Mouse (Mus musculus): ENCODE measurements around the gene Cdh18. TPM values are rescaled to one million over a fixed set of nuclear protein-coding genes. Genes with fewer than 3 reads are reported as not detected.
A peak's percentile ranks its signal among the peaks of the same experiment; 100 is the strongest.
"Not testable (repeated sequence)": the region's sequence is repeated elsewhere in the genome, so short reads cannot be mapped to it uniquely, and the experiment has no call there.

The Cdh18 gene
- total and polyA plus RNA-seq, 2 experiments: 0.18 to 0.28 TPM

- H3K4me1 ChIP-seq (ENCODE audit: control insufficient read depth, insufficient read depth, low read length): no peaks in the 10 kb centered on the region
- no peak for DNase-seq (ENCODE audit: extremely low read depth, low read depth, low spot score)
- no peak overlapping the region for H3K27ac ChIP-seq (replicated peaks; ENCODE audit: insufficient read depth, low read depth, low read length)
- H3K79me2 ChIP-seq (ENCODE audit: control insufficient read depth, insufficient read depth, low read length): no peaks in the 10 kb centered on the region
- H3K9ac ChIP-seq (ENCODE audit: low read depth, low read length): no peak overlapping the region
- H3K4me3 ChIP-seq (ENCODE audit: insufficient read depth, low read depth, low read length): no peak overlapping the region; the same call in 1 of the 2 replicates
- H3K36me3 ChIP-seq (ENCODE audit: control insufficient read depth, insufficient read depth, low read length): no peaks in the 10 kb centered on the region
- 19% methylated on average over 14 of the region's 14 CpGs for WGBS
- TF ChIP-seq POLR2A (IDR thresholded peaks at IDR 0.05; ENCODE audit: extremely low read depth, insufficient read depth, low read length): no peak
- TF ChIP-seq CTCF (IDR thresholded peaks at IDR 0.05; ENCODE audit: low read depth, low read length): no peak
- no peaks in the 10 kb centered on the region; the same call in 1 of the 2 replicates for H3K27me3 ChIP-seq (ENCODE audit: control insufficient read depth, insufficient read depth, low read length)
These were observed 486.9 kb downstream of the Cdh18 start for GRCm38 (mm10) chr15:23035551-23036207.

GRCm38 (mm10) chr15:23036208-23037065 is 487.6 kb downstream of the Cdh18 start:
- Histone ChIP-seq H3K27me3 (ENCODE audit: control insufficient read depth, insufficient read depth, low read length) (no peaks in the 10 kb centered on the region; the same call in 1 of the 2 replicates), H3K36me3 (ENCODE audit: control insufficient read depth, insufficient read depth, low read length) (no peaks in the 10 kb centered on the region), H3K4me3 (ENCODE audit: insufficient read depth, low read depth, low read length) (no peak overlapping the region; the same call in 1 of the 2 replicates), H3K4me1 (ENCODE audit: control insufficient read depth, insufficient read depth, low read length) (no peaks in the 10 kb centered on the region), H3K79me2 (ENCODE audit: control insufficient read depth, insufficient read depth, low read length) (no peaks in the 10 kb centered on the region), H3K9ac (ENCODE audit: low read depth, low read length) (no peak overlapping the region), H3K27ac (replicated peaks; ENCODE audit: insufficient read depth, low read depth, low read length) (no peak overlapping the region)
- DNase-seq (ENCODE audit: extremely low read depth, low read depth, low spot score): peak; percentile 19
- TF ChIP-seq CTCF (IDR thresholded peaks at IDR 0.05; ENCODE audit: low read depth, low read length): no peak
- TF ChIP-seq POLR2A (IDR thresholded peaks at IDR 0.05; ENCODE audit: extremely low read depth, insufficient read depth, low read length): no peak
- 12% methylated on average over 23 of the region's 23 CpGs for WGBS

- TF ChIP-seq POLR2A (IDR thresholded peaks at IDR 0.05; ENCODE audit: extremely low read depth, insufficient read depth, low read length): no peak
- TF ChIP-seq CTCF (IDR thresholded peaks at IDR 0.05; ENCODE audit: low read depth, low read length): no peak
- Histone ChIP-seq H3K4me1 (ENCODE audit: control insufficient read depth, insufficient read depth, low read length) (no peaks in the 10 kb centered on the region), H3K9ac (ENCODE audit: low read depth, low read length) (no peak overlapping the region), H3K27me3 (ENCODE audit: control insufficient read depth, insufficient read depth, low read length) (no peaks in the 10 kb centered on the region; the same call in 1 of the 2 replicates), H3K36me3 (ENCODE audit: control insufficient read depth, insufficient read depth, low read length) (no peaks in the 10 kb centered on the region), H3K79me2 (ENCODE audit: control insufficient read depth, insufficient read depth, low read length) (no peaks in the 10 kb centered on the region), H3K27ac (replicated peaks; ENCODE audit: insufficient read depth, low read depth, low read length) (no peak overlapping the region), H3K4me3 (ENCODE audit: insufficient read depth, low read depth, low read length) (no peak overlapping the region)
- DNase-seq (ENCODE audit: extremely low read depth, low read depth, low spot score): no peak
These were observed 488.7 kb downstream of the Cdh18 start for GRCm38 (mm10) chr15:23037561-23037960.

GRCm38 (mm10) chr15:23046127-23046785 is 497.4 kb downstream of the Cdh18 start:
- Histone ChIP-seq H3K27ac (replicated peaks; ENCODE audit: insufficient read depth, low read depth, low read length) (no peak overlapping the region), H3K9ac (ENCODE audit: low read depth, low read length) (no peak overlapping the region), H3K4me1 (ENCODE audit: control insufficient read depth, insufficient read depth, low read length) (no peaks in the 10 kb centered on the region), H3K36me3 (ENCODE audit: control insufficient read depth, insufficient read depth, low read length) (no peaks in the 10 kb centered on the region), H3K79me2 (ENCODE audit: control insufficient read depth, insufficient read depth, low read length) (no peaks in the 10 kb centered on the region), H3K27me3 (ENCODE audit: control insufficient read depth, insufficient read depth, low read length) (no peaks in the 10 kb centered on the region), H3K4me3 (ENCODE audit: insufficient read depth, low read depth, low read length) (no peak overlapping the region)
- no peak for TF ChIP-seq POLR2A (IDR thresholded peaks at IDR 0.05; ENCODE audit: extremely low read depth, insufficient read depth, low read length)
- no peak for TF ChIP-seq CTCF (IDR thresholded peaks at IDR 0.05; ENCODE audit: low read depth, low read length)
- 64% methylated on average over 4 of the region's 4 CpGs for whole genome bisulfite sequencing
- DNase-seq (ENCODE audit: extremely low read depth, low read depth, low spot score): no peak

- no peaks in the 10 kb centered on the region for H3K79me2 ChIP-seq (ENCODE audit: control insufficient read depth, insufficient read depth, low read length)
- DNase-seq (ENCODE audit: extremely low read depth, low read depth, low spot score): no peak
- H3K27me3 ChIP-seq (ENCODE audit: control insufficient read depth, insufficient read depth, low read length): no peaks in the 10 kb centered on the region
- no peak for TF ChIP-seq POLR2A (IDR thresholded peaks at IDR 0.05; ENCODE audit: extremely low read depth, insufficient read depth, low read length)
- TF ChIP-seq CTCF (IDR thresholded peaks at IDR 0.05; ENCODE audit: low read depth, low read length): no peak
- no peak overlapping the region for H3K9ac ChIP-seq (ENCODE audit: low read depth, low read length)
- no peaks in the 10 kb centered on the region for H3K4me1 ChIP-seq (ENCODE audit: control insufficient read depth, insufficient read depth, low read length)
- H3K4me3 ChIP-seq (ENCODE audit: insufficient read depth, low read depth, low read length): no peak overlapping the region
- no peaks in the 10 kb centered on the region for H3K36me3 ChIP-seq (ENCODE audit: control insufficient read depth, insufficient read depth, low read length)
- no peak overlapping the region for H3K27ac ChIP-seq (replicated peaks; ENCODE audit: insufficient read depth, low read depth, low read length)
- 68% methylated on average over 2 of the region's 2 CpGs for WGBS
These were observed 503.2 kb downstream of the Cdh18 start for GRCm38 (mm10) chr15:23052006-23052405.

GRCm38 (mm10) chr15:23085326-23085725 is 536.5 kb downstream of the Cdh18 start:
- H3K79me2 ChIP-seq (ENCODE audit: control insufficient read depth, insufficient read depth, low read length); H3K9ac ChIP-seq (ENCODE audit: low read depth, low read length); H3K36me3 ChIP-seq (ENCODE audit: control insufficient read depth, insufficient read depth, low read length); H3K27ac ChIP-seq (replicated peaks; ENCODE audit: insufficient read depth, low read depth, low read length); DNase-seq (ENCODE audit: extremely low read depth, low read depth, low spot score); H3K27me3 ChIP-seq (ENCODE audit: control insufficient read depth, insufficient read depth, low read length); H3K4me1 ChIP-seq (ENCODE audit: control insufficient read depth, insufficient read depth, low read length); H3K4me3 ChIP-seq (ENCODE audit: insufficient read depth, low read depth, low read length): not testable (repeated sequence)
- WGBS: 78% methylated on average over 1 of the region's 1 CpGs

All from liver, adult 2 months (tissue).